Mouse (Mus musculus) limb, embryonic 13.5 days (tissue): ENCODE measurements around the gene Erg. TPM values are rescaled to one million over a fixed set of nuclear protein-coding genes. Genes with fewer than 3 reads are reported as not detected.

Source experiments
- ATAC-seq: fragments of 200-750 bp; cut with Nextera tagmentation; 2 replicates; pipeline ENCODE4 v1.8.0; 2017; ENCODE audit warnings: low read depth, moderate number of reproducible peaks, moderate TSS enrichment; ENCODE audit not compliant: low FRiP score
- H3K27ac ChIP-seq: fragments of 300-500 bp; sonication (generic); 2 replicates; pipeline ENCODE4 v1.5.1; 2015; ENCODE audit warnings: inconsistent platforms, mild to moderate bottlenecking, moderate library complexity
- H3K27me3 ChIP-seq: fragments of 300-500 bp; sonication (generic); 2 replicates; pipeline ENCODE4 v1.6.1; 2015; ENCODE audit warnings: mild to moderate bottlenecking, inconsistent platforms
- H3K36me3 ChIP-seq: fragments of 300-500 bp; sonication (generic); 2 replicates; pipeline ENCODE4 v1.6.1; 2015; ENCODE audit warnings: inconsistent platforms, mild to moderate bottlenecking, moderate library complexity
- H3K4me1 ChIP-seq: fragments of 300-500 bp; sonication (generic); 2 replicates; pipeline ENCODE4 v1.6.1; 2015; ENCODE audit warnings: inconsistent platforms
- H3K4me2 ChIP-seq: fragments of 300-500 bp; sonication (generic); replicated peaks from 2 replicates; pipeline ENCODE4 v1.6.1; 2015; ENCODE audit warnings: inconsistent platforms, mild to moderate bottlenecking, moderate library complexity
- H3K4me3 ChIP-seq: fragments of 300-500 bp; sonication (generic); 2 replicates; pipeline ENCODE4 v1.5.1; 2015; ENCODE audit warnings: moderate library complexity, mild to moderate bottlenecking, inconsistent platforms
- H3K9ac ChIP-seq: fragments of 300-500 bp; sonication (generic); 2 replicates; pipeline ENCODE4 v1.6.1; 2015; ENCODE audit warnings: mild to moderate bottlenecking, inconsistent platforms
- H3K9me3 ChIP-seq: fragments of 300-500 bp; sonication (generic); 2 replicates; pipeline ENCODE4 v1.6.1; 2016; ENCODE audit warnings: inconsistent platforms
- WGBS: fragments of 180-500 bp; shearing (Covaris S2); methylation state at CpG from one replicate; pipeline ENCODE4 v1.1.7; 2015; 5-methylcytosine and 5-hydroxymethylcytosine counted together
- polyA plus RNA-seq: library from polyadenylated mRNA; unstranded; fragments of >200 nt; fragmentation: Nextera tagmentation; extraction: Ambion mirVana; gene quantifications from 2 replicates; pipeline ENCODE4 v1.2.1, GENCODE M21; 2015

Gene Erg
- polyA plus RNA-seq, 1 experiment from 2014 or later: 27.7 TPM

- Histone ChIP-seq H3K27me3 (peaks cover 14% of the 10 kb centered on the region), H3K4me3 (no peak overlapping the region), H3K4me2 (no peak overlapping the region), H3K9ac (no peak overlapping the region), H3K9me3 (no peaks in the 10 kb centered on the region), H3K27ac (no peak overlapping the region), H3K4me1 (peaks cover 91% of the 10 kb centered on the region), H3K36me3 (no peaks in the 10 kb centered on the region)
- 64% methylated on average over 4 of the region's 4 CpGs for WGBS
- ATAC-seq: no peak
Measured at GRCm38 (mm10) chr16:95579289-95579688, 7.1 kb downstream of the Erg start.

- no peaks in the 10 kb centered on the region for H3K27me3 ChIP-seq
- 45% methylated on average over 13 of the region's 13 CpGs for WGBS
- no peak overlapping the region for H3K4me3 ChIP-seq
- no peak overlapping the region; the same call in 1 of the 2 replicates for H3K4me2 ChIP-seq
- no peaks in the 10 kb centered on the region for H3K36me3 ChIP-seq
- 0 out of 2 replicates have a peak overlapping the region, but pooled peaks have one; percentile 14 for H3K9ac ChIP-seq
- peak overlapping the region; percentile 28; the same call in 1 of the 2 replicates for H3K27ac ChIP-seq
- H3K9me3 ChIP-seq: no peaks in the 10 kb centered on the region
- peak; percentile 46 for ATAC-seq
- H3K4me1 ChIP-seq: peaks cover 67% of the 10 kb centered on the region
Measured at GRCm38 (mm10) chr16:95573163-95573562, 13.2 kb downstream of the Erg start.

GRCm38 (mm10) chr16:95570616-95571015, 15.8 kb downstream of the Erg start:
- no peak for ATAC-seq
- 10% methylated on average over 1 of the region's 1 CpGs for WGBS
- no peaks in the 10 kb centered on the region for H3K9me3 ChIP-seq
- H3K27me3 ChIP-seq: no peaks in the 10 kb centered on the region
- no peak overlapping the region for H3K4me2 ChIP-seq
- H3K36me3 ChIP-seq: no peaks in the 10 kb centered on the region
- H3K4me3 ChIP-seq: no peak overlapping the region
- no peak overlapping the region for H3K27ac ChIP-seq
- no peak overlapping the region for H3K9ac ChIP-seq
- peaks cover 41% of the 10 kb centered on the region for H3K4me1 ChIP-seq

GRCm38 (mm10) chr16:95556834-95557233, 29.6 kb downstream of the Erg start:
- Histone ChIP-seq H3K27ac (no peak overlapping the region), H3K4me1 (peaks cover 16% of the 10 kb centered on the region)

GRCm38 (mm10) chr16:95553136-95553535, 33.3 kb downstream of the Erg start:
- no peak overlapping the region for H3K4me2 ChIP-seq
- H3K36me3 ChIP-seq: peaks cover 10% of the 10 kb centered on the region
- no peaks in the 10 kb centered on the region for H3K9me3 ChIP-seq
- ATAC-seq: no peak
- H3K27me3 ChIP-seq: no peaks in the 10 kb centered on the region
- no peak overlapping the region for H3K9ac ChIP-seq
- no peak overlapping the region for H3K27ac ChIP-seq
- H3K4me3 ChIP-seq: no peak overlapping the region
- H3K4me1 ChIP-seq: peaks cover 19% of the 10 kb centered on the region
- whole genome bisulfite sequencing: 88% methylated on average over 2 of the region's 2 CpGs

More at GRCm38 (mm10) chr16:95556834-95557233, 29.6 kb downstream of the Erg start:
- H3K36me3 ChIP-seq: peaks cover 7% of the 10 kb centered on the region
- no peak for ATAC-seq
- no peak overlapping the region for H3K4me2 ChIP-seq
- WGBS: 80% methylated on average over 4 of the region's 4 CpGs
- H3K4me3 ChIP-seq: no peak overlapping the region
- no peaks in the 10 kb centered on the region for H3K9me3 ChIP-seq
- no peaks in the 10 kb centered on the region for H3K27me3 ChIP-seq
- H3K9ac ChIP-seq: no peak overlapping the region

- no peak for ATAC-seq
- no peaks in the 10 kb centered on the region; the same call in 1 of the 2 replicates for H3K9me3 ChIP-seq
- H3K27ac ChIP-seq: no peak overlapping the region
- H3K4me1 ChIP-seq: peaks cover 19% of the 10 kb centered on the region
- H3K4me2 ChIP-seq: no peak overlapping the region
- H3K9ac ChIP-seq: no peak overlapping the region
- H3K4me3 ChIP-seq: no peak overlapping the region
- 65% methylated on average over 16 of the region's 16 CpGs for WGBS
- no peaks in the 10 kb centered on the region for H3K27me3 ChIP-seq
- H3K36me3 ChIP-seq: peaks cover 10% of the 10 kb centered on the region
Measured at GRCm38 (mm10) chr16:95552495-95552894, 33.9 kb downstream of the Erg start.

DNA sequence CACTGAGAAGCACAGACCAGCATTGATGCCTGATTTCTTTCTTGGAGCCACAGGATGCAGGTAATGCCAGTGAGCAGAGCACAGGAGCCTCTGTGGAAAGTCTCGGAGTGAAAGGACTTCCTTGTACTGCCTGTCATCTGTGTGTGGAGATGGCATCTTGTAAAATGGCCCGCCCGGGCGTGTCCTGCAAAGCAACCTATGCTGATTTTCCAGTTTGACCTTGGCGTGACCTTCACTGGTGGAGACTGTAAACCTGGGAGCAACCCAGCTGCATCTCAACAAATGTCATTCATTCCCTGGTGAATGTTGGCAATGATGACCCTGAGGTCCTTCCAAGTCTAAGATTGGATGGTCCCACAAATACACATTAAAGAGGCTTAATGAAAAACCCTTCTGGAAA, 35.9 kb downstream of the Erg start:
- 88% methylated on average over 5 of the region's 5 CpGs for WGBS
- Histone ChIP-seq H3K9ac (no peak overlapping the region), H3K36me3 (peaks cover 14% of the 10 kb centered on the region), H3K4me2 (no peak overlapping the region), H3K27ac (no peak overlapping the region), H3K4me1 (peaks cover 16% of the 10 kb centered on the region), H3K9me3 (no peaks in the 10 kb centered on the region; the same call in 1 of the 2 replicates), H3K27me3 (no peaks in the 10 kb centered on the region), H3K4me3 (no peak overlapping the region)
- no peak for ATAC-seq

DNA sequence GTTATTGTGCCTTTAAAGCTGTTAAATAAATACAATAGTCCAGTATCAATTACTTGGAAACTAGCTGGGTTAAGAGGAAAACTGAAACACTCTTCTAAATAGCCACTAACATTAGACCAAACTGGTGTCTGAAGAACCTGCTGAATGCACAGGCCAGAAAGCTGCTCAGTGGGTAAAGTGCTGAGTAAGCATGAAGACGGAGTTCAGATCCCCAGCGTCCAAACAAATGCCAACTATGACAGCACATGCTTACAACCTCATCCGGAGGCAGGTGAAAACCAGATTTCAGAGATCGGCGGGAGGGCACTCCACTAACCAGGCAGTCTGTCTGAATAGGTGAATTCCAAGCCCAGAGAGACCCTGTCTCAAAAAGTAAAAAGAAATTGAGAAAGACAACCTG, 41.6 kb downstream of the Erg start:
- 91% methylated on average over 5 of the region's 5 CpGs for WGBS
- H3K27ac ChIP-seq: no peak overlapping the region
- no peak overlapping the region for H3K4me3 ChIP-seq
- no peak overlapping the region for H3K4me2 ChIP-seq
- H3K9ac ChIP-seq: no peak overlapping the region
- peaks cover 5% of the 10 kb centered on the region for H3K9me3 ChIP-seq
- H3K27me3 ChIP-seq: no peaks in the 10 kb centered on the region
- H3K36me3 ChIP-seq: peaks cover 20% of the 10 kb centered on the region
- H3K4me1 ChIP-seq: peaks cover 8% of the 10 kb centered on the region; the same call in 1 of the 2 replicates
- no peak for ATAC-seq

GRCm38 (mm10) chr16:95543471-95543870, 42.9 kb downstream of the Erg start:
- Histone ChIP-seq H3K27me3 (no peaks in the 10 kb centered on the region), H3K9ac (no peak overlapping the region), H3K27ac (no peak overlapping the region), H3K36me3 (peaks cover 17% of the 10 kb centered on the region), H3K9me3 (peaks cover 5% of the 10 kb centered on the region), H3K4me2 (no peak overlapping the region), H3K4me3 (no peak overlapping the region), H3K4me1 (peaks cover 8% of the 10 kb centered on the region; the same call in 1 of the 2 replicates)
- ATAC-seq: no peak
- WGBS: 90% methylated on average over 12 of the region's 12 CpGs

- H3K9me3 ChIP-seq: no peaks in the 10 kb centered on the region
- no peak overlapping the region for H3K4me3 ChIP-seq
- WGBS: 67% methylated on average over 3 of the region's 3 CpGs
- no peak for ATAC-seq
- H3K27me3 ChIP-seq: no peaks in the 10 kb centered on the region
- H3K4me1 ChIP-seq: peaks cover 9% of the 10 kb centered on the region; the same call in 1 of the 2 replicates
- no peak overlapping the region for H3K9ac ChIP-seq
- H3K36me3 ChIP-seq: no peaks in the 10 kb centered on the region
- H3K4me2 ChIP-seq: no peak overlapping the region
- H3K27ac ChIP-seq: no peak overlapping the region
Measured at GRCm38 (mm10) chr16:95535151-95535550, 51.2 kb downstream of the Erg start.

DNA sequence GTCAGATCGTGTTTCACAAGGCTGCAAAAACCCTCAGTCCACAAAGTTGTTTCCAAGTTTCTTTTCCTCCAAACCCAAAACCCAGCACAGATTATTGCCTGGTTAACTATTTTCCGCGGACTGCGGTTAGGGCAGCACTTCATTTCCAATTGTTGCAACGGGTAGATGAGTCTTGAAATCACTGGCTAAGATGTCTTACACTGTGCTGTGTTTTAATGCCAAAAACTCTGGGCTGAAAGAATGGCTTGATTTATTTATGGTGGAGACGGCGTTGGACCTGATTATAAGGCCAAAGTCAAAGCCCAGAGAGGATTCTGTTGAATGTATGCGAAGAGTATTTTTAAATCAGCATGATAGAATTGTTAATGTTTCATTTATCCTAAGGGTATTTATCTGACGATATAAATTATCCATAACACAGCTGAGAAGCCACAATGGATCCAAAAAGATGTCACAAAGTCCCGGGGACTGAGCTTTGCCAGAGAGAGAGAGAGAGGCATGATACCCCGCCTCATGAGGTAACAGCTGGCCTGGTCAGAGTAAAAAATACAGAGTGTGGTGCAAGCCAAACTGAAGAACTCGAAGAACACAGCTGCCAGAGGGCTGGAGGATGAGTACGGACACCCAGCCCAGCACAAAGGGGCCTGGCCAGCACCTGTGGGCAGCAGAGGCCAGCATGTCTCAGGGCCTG, 53.9 kb downstream of the Erg start:
- H3K4me2 ChIP-seq: no peak overlapping the region
- ATAC-seq: no peak; the same call in 1 of the 2 replicates

DNA sequence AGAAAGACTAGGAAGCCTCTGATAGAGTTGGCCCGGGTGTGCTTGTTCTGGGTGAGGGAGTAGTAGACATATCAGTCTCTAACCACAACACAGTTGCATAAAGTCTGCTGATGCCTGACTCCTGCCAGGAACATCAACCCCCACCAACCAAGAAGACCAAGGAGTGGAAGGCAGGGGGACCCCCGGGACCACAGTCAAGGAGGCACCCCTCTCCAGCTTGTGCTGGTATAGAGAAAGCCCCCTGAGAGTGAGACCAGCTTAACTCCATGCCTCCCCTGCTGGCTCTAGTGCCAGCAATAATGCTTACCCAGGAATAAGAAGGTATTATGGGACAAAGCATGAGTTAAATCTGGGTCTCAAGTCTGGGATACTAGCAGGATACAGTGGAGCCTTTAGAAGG, 58.8 kb downstream of the Erg start:
- Histone ChIP-seq H3K27ac (no peak overlapping the region), H3K36me3 (peaks cover 39% of the 10 kb centered on the region), H3K4me3 (no peak overlapping the region), H3K27me3 (no peaks in the 10 kb centered on the region), H3K4me2 (no peak overlapping the region), H3K4me1 (peaks cover 4% of the 10 kb centered on the region; the same call in 1 of the 2 replicates), H3K9ac (no peak overlapping the region), H3K9me3 (no peaks in the 10 kb centered on the region)
- WGBS: 90% methylated on average over 2 of the region's 2 CpGs
- no peak for ATAC-seq

More for the DNA sequence above, 53.9 kb downstream of the Erg start:
- WGBS: 80% methylated on average over 13 of the region's 13 CpGs
- H3K27ac ChIP-seq: no peak overlapping the region; the same call in 1 of the 2 replicates
- H3K27me3 ChIP-seq: no peaks in the 10 kb centered on the region
- no peaks in the 10 kb centered on the region for H3K9me3 ChIP-seq
- peaks cover 11% of the 10 kb centered on the region for H3K36me3 ChIP-seq
- no peak overlapping the region for H3K9ac ChIP-seq
- H3K4me3 ChIP-seq: no peak overlapping the region
- H3K4me1 ChIP-seq: peaks cover 9% of the 10 kb centered on the region; the same call in 1 of the 2 replicates
